Mouse (Mus musculus) embryonic facial prominence, embryonic 11.5 days (tissue): ENCODE data around the gene Isg20l2. TPM values are rescaled to one million over a fixed set of nuclear protein-coding genes. Genes with fewer than 3 reads are reported as not detected.
"Not testable (repeated sequence)": the region's sequence is repeated elsewhere in the genome, so short reads cannot be mapped to it uniquely, and the experiment has no call there.

Experiments
- ATAC-seq: fragments of 200-750 bp; cut with Nextera tagmentation; replicated peaks from 2 replicates; pipeline ENCODE4 v1.8.0; 2017; ENCODE audit warnings: low read depth; ENCODE audit not compliant: insufficient number of reproducible peaks, low FRiP score, low TSS enrichment
- DNase-seq: peaks from one replicate; pipeline ENCODE4 v3.0.0-alpha.2; 2015; ENCODE audit warnings: low spot score
- H3K27ac ChIP-seq: fragments of 300-500 bp; sonication (generic); replicated peaks from 2 replicates; pipeline ENCODE4 v1.5.1; 2014; ENCODE audit warnings: mild to moderate bottlenecking, low read depth, low read length, control low read depth
- H3K27me3 ChIP-seq: fragments of 300-500 bp; sonication (generic); 2 replicates; pipeline ENCODE4 v1.6.1; 2014; ENCODE audit warnings: mild to moderate bottlenecking, low read length, moderate library complexity, mixed read lengths; ENCODE audit not compliant: control insufficient read depth, insufficient read depth
- H3K36me3 ChIP-seq: fragments of 300-500 bp; sonication (generic); replicated peaks from 2 replicates; pipeline ENCODE4 v1.6.1; 2014; ENCODE audit warnings: low read depth, mild to moderate bottlenecking, low read length, moderate library complexity, mixed read lengths; ENCODE audit not compliant: control insufficient read depth, insufficient read depth
- H3K4me1 ChIP-seq: fragments of 300-500 bp; sonication (generic); 2 replicates; pipeline ENCODE4 v1.6.1; 2014; ENCODE audit warnings: low read length, mixed read lengths; ENCODE audit not compliant: control insufficient read depth, insufficient read depth
- H3K4me2 ChIP-seq: fragments of 300-500 bp; sonication (generic); 2 replicates; pipeline ENCODE4 v1.6.1; 2014; ENCODE audit warnings: low read depth, mild to moderate bottlenecking, control low read depth, low read length, moderate library complexity
- H3K4me3 ChIP-seq: fragments of 300-500 bp; sonication (generic); 2 replicates; pipeline ENCODE4 v1.5.1; 2014; ENCODE audit warnings: low read depth, low read length, control low read depth
- H3K9ac ChIP-seq: fragments of 300-500 bp; sonication (generic); replicated peaks from 2 replicates; pipeline ENCODE4 v1.6.1; 2014; ENCODE audit warnings: mild to moderate bottlenecking, control low read depth, low read length
- H3K9me3 ChIP-seq: fragments of 300-500 bp; sonication (generic); replicated peaks from 2 replicates; pipeline ENCODE4 v1.6.1; 2016; ENCODE audit warnings: mild to moderate bottlenecking, low read length, inconsistent platforms, mixed read lengths; ENCODE audit not compliant: control insufficient read depth
- WGBS: fragments of 180-500 bp; shearing (Covaris S2); extraction: QIAGEN DNeasy Blood & Tissue Kit; methylation state at CpG from one replicate; pipeline ENCODE4 v1.1.7; 2014; 5-methylcytosine and 5-hydroxymethylcytosine counted together
- polyA plus RNA-seq: library from polyadenylated mRNA; unstranded; fragments of >200 nt; fragmentation: Nextera tagmentation; extraction: Ambion mirVana; gene quantifications from 2 replicates; pipeline ENCODE4 v1.2.1, GENCODE M21; 2014

Isg20l2 gene
- 51.5 and 52.3 TPM in 2 replicates for polyA plus RNA-seq

DNA sequence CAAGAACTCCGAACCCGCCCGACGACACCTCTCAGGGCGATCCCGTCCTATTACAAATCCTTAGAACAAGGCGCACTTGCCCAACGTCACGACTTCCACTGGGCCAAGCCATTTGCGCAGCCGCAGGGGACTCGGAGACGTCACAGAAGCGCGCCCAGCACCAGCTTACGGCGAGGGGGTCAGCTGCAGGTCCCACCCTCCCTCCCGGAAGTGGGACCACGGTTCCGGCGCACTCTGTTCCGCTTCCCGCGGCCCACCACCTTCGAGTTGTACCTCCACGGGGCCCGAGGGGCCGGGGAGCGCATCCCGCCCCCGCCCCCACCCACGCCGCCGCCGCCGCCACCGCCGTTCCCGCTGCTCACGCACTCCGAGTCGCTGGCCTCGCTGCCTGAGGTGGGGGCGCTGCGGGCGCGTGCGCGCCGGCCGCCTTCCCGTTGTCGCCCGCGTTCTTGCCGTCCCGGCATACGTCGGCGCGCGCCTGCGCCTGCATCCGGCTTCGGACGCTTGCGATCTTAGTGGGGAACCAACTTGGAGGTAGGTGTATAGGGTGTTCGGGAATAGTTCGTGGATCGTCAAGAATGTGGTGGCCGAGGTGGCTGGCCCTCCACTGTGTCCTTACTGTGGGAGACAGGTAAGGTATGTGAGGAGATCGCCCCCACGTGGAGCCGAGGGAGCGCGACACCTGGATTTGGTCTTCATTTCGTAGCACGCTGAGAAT lies at the start of gene Isg20l2, which contains the start of gene Rrnad1:
Gene Isg20l2 (plus strand): TSS at position 237 of the 718 bp plus-strand sequence.
Gene Rrnad1 (minus strand): TSS at position 640 of the 718 bp plus-strand sequence.
- WGBS = under 1% methylated on average over 62 of the region's 78 CpGs

DNA sequence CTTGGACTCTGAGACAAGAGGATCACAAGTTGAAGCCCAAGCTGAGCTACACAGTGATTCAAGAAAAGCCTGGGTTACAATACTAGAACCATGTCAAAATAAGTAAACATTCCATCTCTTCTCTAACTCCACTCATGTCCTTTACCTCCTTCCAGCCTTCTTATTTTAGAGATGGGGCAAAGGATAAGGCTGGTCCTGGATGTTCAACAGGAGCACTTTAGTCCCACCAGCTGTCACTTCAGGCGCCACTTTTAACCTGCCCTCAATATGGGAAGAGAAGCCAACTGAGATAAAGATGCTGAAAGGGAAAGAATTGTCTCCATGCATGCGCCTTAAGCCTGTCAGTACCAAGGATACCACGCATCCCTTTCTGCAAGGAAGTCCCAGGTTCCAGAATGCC lies 45.8 kb upstream of the Isg20l2 start:
- Histone ChIP-seq H3K4me1 (no peaks in the 10 kb centered on the region), H3K4me3 (peak overlapping the region; percentile 97), H3K27ac (no peak overlapping the region), H3K27me3 (no peaks in the 10 kb centered on the region), H3K36me3 (no peaks in the 10 kb centered on the region), H3K4me2 (peak overlapping the region; percentile 57), H3K9me3 (no peaks in the 10 kb centered on the region), H3K9ac (peak overlapping the region; percentile 95)
- DNase-seq (no peak), ATAC-seq (no peak)
- 4% methylated on average over 3 of the region's 3 CpGs for WGBS

More for the DNA sequence above, at the start of gene Isg20l2, which contains the start of gene Rrnad1:
- Histone ChIP-seq H3K27me3 (no peaks in the 10 kb centered on the region), H3K27ac (peak within 1 kb of the TSS; percentile 86), H3K36me3 (peaks cover 2% of the 10 kb centered on the region; the same call in 1 of the 2 replicates), H3K9ac (peak within 1 kb of the TSS; percentile 93), H3K4me2 (peak within 1 kb of the TSS; percentile 71), H3K9me3 (no peaks in the 10 kb centered on the region), H3K4me3 (peak within 1 kb of the TSS; percentile 92), H3K4me1 (no peaks in the 10 kb centered on the region; the same call in 1 of the 2 replicates)
- DNase-seq (peak; percentile 97), ATAC-seq (peak; percentile 97)

DNA sequence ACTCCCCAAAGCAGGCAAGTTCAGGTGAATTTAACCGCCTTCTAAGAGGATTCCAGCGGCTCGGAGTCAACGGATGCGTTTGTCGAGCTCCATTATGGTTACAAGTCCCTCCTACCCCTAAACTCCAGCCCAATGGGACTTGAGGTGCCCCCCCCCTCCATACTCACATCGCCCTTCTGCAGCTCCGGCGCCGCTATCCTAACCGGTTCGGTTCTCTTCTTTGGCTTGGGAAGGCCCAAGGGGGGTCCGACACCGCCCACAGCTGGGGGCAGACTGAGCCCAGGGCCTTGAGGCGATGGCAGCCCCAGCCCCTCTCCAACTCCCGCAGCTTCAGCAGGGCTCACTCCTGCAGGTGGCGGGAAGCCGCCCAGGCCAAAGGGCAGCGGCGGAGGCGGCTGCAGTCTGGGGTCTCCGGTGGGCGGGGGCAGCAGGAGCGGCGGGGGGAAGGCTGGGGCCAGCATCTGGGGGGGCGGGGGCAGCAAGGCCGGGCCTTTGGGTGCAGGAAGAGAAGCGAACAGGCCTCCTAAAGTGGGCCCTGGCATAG lies 45.3 kb upstream of the Isg20l2 start:
- H3K27me3 ChIP-seq = no peaks in the 10 kb centered on the region
- H3K4me1 ChIP-seq = no peaks in the 10 kb centered on the region
- peak overlapping the region; percentile 73 for H3K27ac ChIP-seq
- ATAC-seq (peak; percentile 16), DNase-seq (peak; percentile 54)
- WGBS = under 1% methylated on average over 24 of the region's 28 CpGs
- H3K9me3 ChIP-seq = no peaks in the 10 kb centered on the region
- no peaks in the 10 kb centered on the region for H3K36me3 ChIP-seq
- peak overlapping the region; percentile 57 for H3K4me2 ChIP-seq
- H3K4me3 ChIP-seq = peak overlapping the region; percentile 97
- H3K9ac ChIP-seq = peak overlapping the region; percentile 95

DNA sequence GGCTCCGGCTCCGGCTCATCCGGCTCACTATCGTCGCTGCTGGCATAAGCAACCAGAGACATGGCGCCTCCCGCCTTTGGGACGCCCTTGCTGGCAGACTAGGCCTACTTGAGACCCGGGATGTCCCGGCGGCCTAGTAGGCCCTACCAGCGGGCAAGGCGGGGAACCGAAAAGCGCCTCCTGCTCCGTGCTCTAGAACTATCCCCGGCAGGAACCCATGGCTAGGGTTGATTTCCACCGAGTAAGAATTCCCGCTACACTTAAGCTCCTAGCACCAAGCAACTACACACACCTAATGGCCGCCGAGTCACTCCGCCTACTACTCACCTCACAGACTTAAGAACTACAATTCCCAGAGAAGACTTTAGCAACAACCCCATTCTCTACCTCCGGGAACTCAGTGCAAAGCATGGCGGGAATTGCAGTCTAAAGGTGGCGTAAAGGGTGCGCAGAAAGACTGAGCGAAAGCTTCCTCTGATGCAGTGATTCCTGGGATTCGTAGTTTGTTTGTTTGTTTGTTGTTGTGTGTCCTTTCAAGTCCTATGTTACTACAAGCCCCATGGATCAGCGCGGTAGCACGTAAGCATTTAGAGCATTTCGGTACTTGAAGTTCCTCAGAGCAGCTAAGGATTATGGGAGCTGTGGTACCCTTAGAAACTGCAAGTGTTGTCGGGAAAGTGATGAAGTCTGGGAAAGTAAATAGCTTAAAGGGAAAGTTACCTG lies 44.7 kb upstream of the Isg20l2 start, which contains the start of gene Prcc:
Gene Prcc (minus strand): TSS at position 328 of the 723 bp plus-strand sequence.
- under 1% methylated on average over 28 of the region's 33 CpGs for WGBS
- peak within 1 kb of the TSS; percentile 57 for H3K4me2 ChIP-seq
- ATAC-seq = peak; percentile 95
- H3K27ac ChIP-seq = peak within 1 kb of the TSS; percentile 73
- no peaks in the 10 kb centered on the region for H3K9me3 ChIP-seq
- peak within 1 kb of the TSS; percentile 97 for H3K4me3 ChIP-seq
- peak; percentile 97 for DNase-seq
- H3K27me3 ChIP-seq = no peaks in the 10 kb centered on the region
- peak within 1 kb of the TSS; percentile 95 for H3K9ac ChIP-seq
- H3K4me1 ChIP-seq = no peaks in the 10 kb centered on the region
- H3K36me3 ChIP-seq = no peaks in the 10 kb centered on the region

DNA sequence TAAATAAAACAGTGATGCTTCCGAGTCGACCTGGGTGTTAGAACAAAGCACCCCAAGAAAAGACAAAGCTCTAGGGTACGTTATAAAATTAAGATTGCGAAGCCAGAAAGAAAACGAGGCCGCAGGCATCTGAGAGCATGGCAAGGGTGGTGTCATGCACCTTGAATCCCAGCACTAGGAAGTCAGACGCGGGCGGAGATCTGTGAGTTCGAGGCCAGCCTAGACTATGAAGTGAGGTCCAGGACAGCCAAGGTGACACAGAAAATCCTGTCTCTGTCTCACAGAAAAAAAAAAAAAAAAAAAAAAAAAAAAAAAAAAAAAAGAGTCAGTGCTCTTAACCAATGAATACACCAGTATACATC lies 44.1 kb upstream of the Isg20l2 start:
- H3K36me3 ChIP-seq = no peaks in the 10 kb centered on the region
- no peak overlapping the region for H3K27ac ChIP-seq
- H3K9me3 ChIP-seq = no peaks in the 10 kb centered on the region
- H3K9ac ChIP-seq = no peak overlapping the region; the same call in 1 of the 2 replicates
- no peaks in the 10 kb centered on the region for H3K27me3 ChIP-seq
- peak overlapping the region; percentile 5 for H3K4me2 ChIP-seq
- no peak for DNase-seq
- 9% methylated on average over 10 of the region's 10 CpGs for WGBS
- H3K4me1 ChIP-seq = no peaks in the 10 kb centered on the region
- peak; percentile 14; the same call in 1 of the 2 replicates for ATAC-seq
- peak overlapping the region; percentile 97 for H3K4me3 ChIP-seq

DNA sequence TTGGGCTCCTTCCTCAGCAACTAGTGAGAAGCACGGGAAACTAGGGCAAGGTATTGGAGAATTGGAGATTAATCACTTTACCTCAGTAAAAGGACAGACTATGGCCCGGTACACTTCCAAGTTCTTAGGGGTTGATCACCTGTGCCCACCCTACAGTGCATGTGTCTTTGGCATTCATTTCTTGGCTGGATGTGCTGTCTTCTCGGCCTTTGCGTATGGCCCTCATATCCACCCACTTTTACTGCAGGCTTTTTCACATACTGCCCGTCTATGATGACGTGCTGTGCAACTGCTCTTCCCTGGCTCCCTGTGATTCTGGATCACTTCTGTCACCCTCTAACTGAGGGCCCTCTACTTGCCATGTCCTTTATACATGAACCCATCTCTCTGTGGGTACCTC lies 43.7 kb upstream of the Isg20l2 start:
- no peak for DNase-seq
- no peaks in the 10 kb centered on the region for H3K36me3 ChIP-seq
- no peaks in the 10 kb centered on the region for H3K9me3 ChIP-seq
- no peak for ATAC-seq
- H3K9ac ChIP-seq = no peak overlapping the region
- no peak overlapping the region for H3K4me3 ChIP-seq
- no peaks in the 10 kb centered on the region for H3K27me3 ChIP-seq
- no peak overlapping the region for H3K4me2 ChIP-seq
- WGBS = 77% methylated on average over 6 of the region's 6 CpGs
- H3K27ac ChIP-seq = no peak overlapping the region
- H3K4me1 ChIP-seq = no peaks in the 10 kb centered on the region

DNA sequence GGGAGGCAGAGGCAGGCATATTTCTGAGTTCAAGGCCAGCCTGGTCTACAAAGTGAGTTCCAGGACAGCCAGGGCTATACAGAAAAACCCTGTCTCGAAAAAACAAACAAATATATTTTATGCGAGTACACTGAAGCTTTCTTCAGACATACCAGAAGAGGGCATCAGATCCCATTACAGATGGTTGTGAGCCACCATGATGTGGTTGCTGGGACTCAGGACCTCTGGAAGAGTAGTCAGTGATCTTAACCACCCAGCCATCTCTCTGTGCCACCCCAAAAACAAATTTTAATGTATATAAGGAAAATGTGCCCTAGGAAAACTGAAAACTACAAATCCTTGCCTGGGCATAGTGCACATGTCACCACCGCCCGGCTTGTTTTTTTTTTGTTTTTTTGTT lies 42.7 kb upstream of the Isg20l2 start:
- not testable (repeated sequence) for H3K9ac ChIP-seq, H3K4me1 ChIP-seq, DNase-seq, H3K4me2 ChIP-seq, H3K27ac ChIP-seq, H3K9me3 ChIP-seq, H3K36me3 ChIP-seq, ATAC-seq, H3K27me3 ChIP-seq, H3K4me3 ChIP-seq
- WGBS = 83% methylated on average over 4 of the region's 4 CpGs
